Mouse (Mus musculus): Measurements from ENCODE around the gene Tceanc. TPM values are rescaled to one million over a fixed set of nuclear protein-coding genes. Genes with fewer than 3 reads are reported as not detected.
"Not testable (repeated sequence)": the region's sequence is repeated elsewhere in the genome, so short reads cannot be mapped to it uniquely, and the experiment has no call there.

Tceanc gene
- 6.0 to 12.6 TPM (median 7.4 TPM) in 3 replicates for total RNA-seq (2017)

DNA sequence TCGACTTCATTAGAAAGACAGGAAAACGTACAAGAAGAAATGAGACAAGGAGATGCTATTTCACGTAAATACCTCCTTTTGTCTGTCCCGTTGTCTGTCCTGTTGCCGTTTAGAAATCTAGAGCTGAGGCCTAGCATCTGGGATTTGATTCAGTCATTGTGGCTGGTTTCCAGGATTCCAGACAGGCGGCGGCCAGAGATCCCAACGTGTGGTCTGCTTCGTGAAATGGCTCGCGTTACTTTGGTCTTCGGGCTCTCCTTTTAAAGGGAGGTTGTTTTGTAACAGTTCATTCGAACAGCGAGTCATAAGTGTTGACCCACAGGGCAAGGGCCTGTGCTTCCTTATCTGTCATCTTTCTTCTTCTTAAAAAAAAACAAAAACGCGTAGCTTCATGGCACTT is at the start of gene Tceanc:
Gene Tceanc (minus strand): TSS at position 223 of the 400 bp plus-strand sequence.
- ATAC-seq (replicated peaks; ENCODE audit: insufficient number of reproducible peaks, low FRiP score, low TSS enrichment, poor library complexity, severe bottlenecking): no peak

DNA sequence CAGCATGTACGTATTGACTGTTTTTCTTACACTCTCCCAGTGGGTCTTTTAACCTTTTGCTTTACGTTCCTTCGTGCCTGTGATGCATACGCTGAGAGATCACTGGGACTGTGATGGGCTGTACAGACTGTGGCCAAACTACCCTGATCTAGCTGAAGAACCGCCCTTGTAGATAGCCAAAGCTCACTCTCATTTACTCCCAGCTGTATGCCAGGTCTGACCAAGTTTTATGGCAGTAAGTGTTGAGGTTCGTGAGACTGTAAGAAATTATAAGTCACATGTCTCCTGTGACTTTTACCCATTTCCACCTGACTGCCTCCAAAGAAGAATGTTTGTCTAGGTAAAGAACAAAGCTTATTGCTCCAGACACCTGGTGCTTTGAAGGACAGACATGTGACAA is 47.6 kb upstream of the Tceanc start:
- no peak for ATAC-seq (replicated peaks; ENCODE audit: insufficient number of reproducible peaks, low FRiP score, low TSS enrichment, poor library complexity, severe bottlenecking)

- ATAC-seq (replicated peaks; ENCODE audit: insufficient number of reproducible peaks, low FRiP score, low TSS enrichment, poor library complexity, severe bottlenecking): no peak
These were observed 47.0 kb upstream of the Tceanc start for GRCm38 (mm10) chrX:166565401-166565800.

DNA sequence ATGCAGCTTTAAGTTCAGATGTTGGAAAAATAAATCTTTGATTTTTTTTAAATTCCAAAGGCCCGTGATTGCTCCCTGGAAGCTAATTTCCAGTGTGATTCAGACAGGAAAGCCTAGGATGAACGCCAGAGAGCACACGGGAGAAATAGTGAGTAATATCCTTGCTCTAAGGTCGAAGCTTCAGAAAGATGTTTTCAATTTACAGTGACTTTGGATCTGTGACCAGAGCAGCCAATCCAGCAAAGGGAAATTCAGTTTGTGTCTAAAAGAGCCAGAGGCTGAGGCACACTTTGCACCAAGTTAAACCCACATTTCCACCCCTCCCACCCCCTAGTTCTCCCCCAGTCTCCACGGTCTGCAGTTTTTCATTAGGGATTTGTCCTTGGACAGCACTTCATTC is 46.5 kb upstream of the Tceanc start:
- no peak for ATAC-seq (replicated peaks; ENCODE audit: insufficient number of reproducible peaks, low FRiP score, low TSS enrichment, poor library complexity, severe bottlenecking)

DNA sequence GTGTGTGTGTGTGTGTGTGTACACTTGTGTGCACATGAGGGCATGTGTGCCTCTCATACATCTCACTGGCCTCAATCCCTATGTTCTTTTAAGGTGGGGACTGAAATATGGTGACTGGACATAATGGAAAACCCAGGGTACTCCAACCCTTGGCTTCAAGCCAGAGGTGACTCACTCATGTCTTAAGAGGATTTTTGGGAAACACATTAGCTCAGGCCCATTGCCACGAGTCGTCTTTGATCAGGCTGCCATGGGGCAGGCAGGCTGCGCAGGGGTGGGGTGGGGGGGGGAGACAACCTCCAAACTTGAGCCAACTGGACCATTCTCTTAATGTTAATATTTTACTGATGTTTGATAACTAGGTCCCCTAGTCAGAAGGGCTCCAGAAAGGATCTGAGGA is 41.0 kb upstream of the Tceanc start:
- ATAC-seq (replicated peaks; ENCODE audit: insufficient number of reproducible peaks, low FRiP score, low TSS enrichment, poor library complexity, severe bottlenecking): no peak

- no peak for ATAC-seq (replicated peaks; ENCODE audit: insufficient number of reproducible peaks, low FRiP score, low TSS enrichment, poor library complexity, severe bottlenecking)
These were observed 34.0 kb upstream of the Tceanc start for GRCm38 (mm10) chrX:166552355-166552754.

GRCm38 (mm10) chrX:166546495-166546894 is 28.1 kb upstream of the Tceanc start:
- ATAC-seq (replicated peaks; ENCODE audit: insufficient number of reproducible peaks, low FRiP score, low TSS enrichment, poor library complexity, severe bottlenecking): no peak

DNA sequence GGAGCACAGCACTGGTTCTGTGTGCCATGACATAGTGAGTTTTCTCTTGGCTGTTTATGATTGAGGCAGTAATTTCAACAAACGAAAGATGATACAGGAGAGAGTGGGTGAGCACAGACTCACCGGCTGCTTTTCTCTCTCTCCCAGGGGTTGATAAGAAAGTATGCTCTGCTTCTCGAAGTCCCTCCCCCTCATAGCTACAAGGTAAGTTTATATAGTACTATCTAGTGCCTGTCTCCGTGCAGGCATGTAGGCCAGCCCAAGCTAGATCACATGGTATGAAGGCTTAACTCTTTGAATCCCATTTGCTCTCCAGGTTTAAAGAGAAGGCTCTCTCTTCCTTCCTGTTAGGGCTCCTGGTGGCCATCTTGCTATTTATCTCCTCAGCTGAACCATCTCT is 16.8 kb upstream of the Tceanc start:
- no peak for ATAC-seq (replicated peaks; ENCODE audit: insufficient number of reproducible peaks, low FRiP score, low TSS enrichment, poor library complexity, severe bottlenecking)

DNA sequence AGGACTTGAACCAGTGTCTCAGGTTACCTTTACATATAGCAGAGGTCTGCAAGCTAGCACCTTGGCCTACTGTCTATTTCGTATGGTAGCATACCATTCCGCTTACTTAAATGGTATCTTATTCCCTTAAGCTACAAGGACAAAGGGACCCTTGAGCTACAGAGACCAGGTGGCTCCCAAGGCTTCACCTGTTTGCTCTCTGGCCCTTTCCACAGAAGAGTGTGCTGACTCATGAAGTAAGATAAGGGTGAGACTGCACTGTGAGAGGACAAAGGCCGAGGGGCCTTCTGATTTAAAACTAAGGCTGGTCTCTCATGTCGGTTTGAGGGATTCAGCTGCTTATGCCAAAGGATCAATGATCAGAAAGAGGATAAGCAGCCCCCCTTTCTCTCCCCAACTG is 15.1 kb upstream of the Tceanc start:
- ATAC-seq (replicated peaks; ENCODE audit: insufficient number of reproducible peaks, low FRiP score, low TSS enrichment, poor library complexity, severe bottlenecking): no peak

- no peak for ATAC-seq (replicated peaks; ENCODE audit: insufficient number of reproducible peaks, low FRiP score, low TSS enrichment, poor library complexity, severe bottlenecking)
These were observed 13.3 kb upstream of the Tceanc start for GRCm38 (mm10) chrX:166531671-166532070.

DNA sequence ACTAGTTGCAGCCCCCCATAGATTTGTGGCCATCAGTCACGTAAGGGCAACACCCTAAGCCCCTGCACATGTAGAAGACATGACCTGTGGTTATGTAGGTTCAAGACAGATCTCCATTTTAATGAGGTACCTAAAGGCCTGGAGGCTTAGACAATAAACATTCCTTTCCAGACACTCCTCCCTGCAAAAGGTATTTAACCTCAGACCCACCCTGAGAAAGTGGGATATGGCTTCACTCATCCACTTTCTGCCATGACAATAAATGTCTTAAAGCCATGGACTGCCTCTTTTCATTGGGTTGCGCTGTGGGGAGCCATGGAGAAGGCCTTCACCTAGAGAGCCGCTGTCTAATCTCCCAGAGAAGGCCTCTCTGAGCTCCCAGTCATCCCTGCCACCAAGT is 9.8 kb upstream of the Tceanc start:
- no peak for ATAC-seq (replicated peaks; ENCODE audit: insufficient number of reproducible peaks, low FRiP score, low TSS enrichment, poor library complexity, severe bottlenecking)

DNA sequence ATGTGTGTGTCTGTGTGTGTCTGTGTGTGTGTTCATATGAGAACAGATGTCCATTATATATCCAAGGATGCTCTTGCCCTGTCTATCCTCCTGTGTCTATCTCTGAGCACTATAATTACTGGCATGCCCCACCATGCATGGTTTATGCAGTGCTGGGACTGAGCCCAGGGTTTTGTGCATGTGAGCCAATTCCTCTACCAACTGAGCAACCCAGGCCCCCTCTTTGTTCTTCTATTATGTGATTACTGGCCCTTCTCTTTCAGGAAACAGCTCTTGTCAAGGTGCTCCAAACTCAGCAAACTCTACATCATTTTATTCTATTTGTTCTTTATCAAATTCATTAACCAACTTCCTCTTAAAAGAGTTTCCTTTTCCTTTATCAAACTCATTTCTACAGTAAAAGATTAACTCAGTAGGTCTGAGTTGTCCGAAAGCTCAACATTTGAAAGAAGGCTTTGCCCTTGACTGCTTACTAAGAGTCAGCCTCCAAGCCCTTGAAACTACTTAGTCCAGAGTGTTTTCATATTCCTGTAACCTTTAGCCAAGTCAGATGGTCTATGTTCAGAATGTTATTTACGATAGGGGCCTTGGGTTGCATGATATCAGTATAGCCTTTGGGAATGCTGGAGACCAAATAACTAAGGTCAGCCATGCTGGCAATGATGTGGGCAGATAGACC is 7.4 kb upstream of the Tceanc start:
- ATAC-seq (replicated peaks; ENCODE audit: insufficient number of reproducible peaks, low FRiP score, low TSS enrichment, poor library complexity, severe bottlenecking): no peak

DNA sequence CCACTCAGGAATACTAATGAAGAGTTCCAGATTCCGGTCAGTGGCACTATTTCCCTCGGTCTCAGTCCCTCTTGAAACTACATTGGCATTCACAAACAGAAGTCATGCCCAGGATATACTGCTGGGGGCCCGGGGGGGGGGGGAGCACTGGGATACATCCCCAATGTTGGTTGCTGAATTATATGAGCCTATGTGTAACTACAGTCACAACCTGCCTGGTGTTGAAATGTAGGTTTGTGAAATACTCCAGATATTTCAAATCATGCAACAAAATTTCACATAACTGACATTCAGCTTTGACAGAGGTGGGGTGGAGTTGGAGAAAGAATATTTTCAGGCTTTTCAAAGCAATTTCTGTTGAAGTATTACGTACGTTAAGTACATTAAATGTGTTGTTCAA is 2.4 kb upstream of the Tceanc start:
- ATAC-seq (replicated peaks; ENCODE audit: insufficient number of reproducible peaks, low FRiP score, low TSS enrichment, poor library complexity, severe bottlenecking): no peak

DNA sequence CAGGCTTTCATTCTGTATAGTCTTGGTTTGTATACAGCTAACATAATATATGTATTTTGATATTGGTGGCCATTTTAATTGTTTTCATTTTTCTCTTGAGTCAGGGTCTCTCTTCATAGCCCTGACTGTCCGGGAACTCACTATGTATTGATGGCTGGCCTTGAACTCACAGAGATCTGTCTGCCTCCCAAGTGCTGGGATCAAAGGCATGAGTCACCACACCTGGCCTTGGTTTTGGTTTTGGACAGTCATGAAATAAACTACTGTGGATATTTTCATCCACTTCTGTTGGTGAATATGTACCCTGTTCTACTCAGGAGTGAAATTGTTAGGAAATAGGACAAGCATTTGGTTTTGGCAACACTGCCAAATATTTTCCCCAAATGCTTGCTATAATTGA is 1.7 kb downstream of the Tceanc start:
- ATAC-seq (replicated peaks; ENCODE audit: insufficient number of reproducible peaks, low FRiP score, low TSS enrichment, poor library complexity, severe bottlenecking): no peak

DNA sequence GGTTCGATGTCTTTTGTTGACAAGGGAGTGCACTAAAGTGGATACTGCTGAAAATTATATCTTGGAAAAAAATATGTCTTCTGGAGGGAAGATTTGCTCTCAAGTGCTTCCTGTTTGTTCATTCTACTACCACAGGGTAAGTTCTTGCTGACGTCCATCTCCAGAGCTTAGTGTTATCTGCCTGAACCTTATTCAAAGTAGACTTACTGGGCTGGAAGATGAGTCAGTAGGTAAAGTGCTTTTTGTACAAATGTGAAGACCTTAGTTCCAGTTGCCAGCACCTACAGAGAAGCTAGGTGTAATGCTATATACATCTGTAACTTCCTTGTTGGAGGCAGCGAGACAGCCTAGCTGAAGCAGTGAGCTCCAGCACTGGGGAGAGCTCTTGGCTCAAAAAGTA is 2.4 kb downstream of the Tceanc start:
- no peak for ATAC-seq (replicated peaks; ENCODE audit: insufficient number of reproducible peaks, low FRiP score, low TSS enrichment, poor library complexity, severe bottlenecking)

DNA sequence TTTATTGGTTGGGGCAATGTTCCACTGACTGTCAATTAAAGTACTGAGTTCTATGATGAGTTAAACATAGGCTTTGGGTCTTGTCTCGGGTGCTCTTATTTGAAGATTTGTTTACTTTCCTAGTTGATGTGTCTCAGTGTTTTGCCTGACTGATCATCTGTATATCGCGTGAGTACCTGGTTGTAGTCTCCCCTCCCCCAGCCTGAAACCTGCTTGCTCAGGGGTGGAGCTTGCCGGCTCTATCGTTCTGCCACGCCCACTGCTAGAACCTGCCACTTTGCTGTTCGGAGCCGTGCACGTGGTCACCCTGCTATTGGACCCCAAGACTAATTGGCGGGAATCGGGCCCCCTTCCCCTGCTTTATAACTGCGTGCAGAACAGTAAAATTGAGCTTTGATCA is 4.3 kb downstream of the Tceanc start:
- not testable (repeated sequence) for ATAC-seq (replicated peaks; ENCODE audit: insufficient number of reproducible peaks, low FRiP score, low TSS enrichment, poor library complexity, severe bottlenecking)

DNA sequence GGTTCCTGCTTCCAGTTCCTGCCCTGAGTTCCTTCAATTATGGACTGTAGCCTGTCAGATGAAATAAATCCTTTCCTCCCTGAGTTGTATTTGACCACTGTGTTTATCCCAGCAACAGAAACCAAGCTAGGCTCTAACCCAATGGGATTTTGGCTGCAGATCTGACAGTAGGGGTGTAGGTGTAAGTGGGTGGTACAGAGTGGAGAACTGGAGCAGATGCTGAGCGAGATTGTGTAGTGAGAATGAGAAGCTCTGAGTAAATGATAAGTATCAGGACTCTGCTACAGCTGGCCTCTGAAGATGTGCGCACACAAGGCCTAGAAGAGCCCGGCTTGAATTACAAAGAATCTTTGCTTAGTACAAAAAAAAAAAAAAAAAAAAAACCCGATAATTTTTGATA is 6.3 kb downstream of the Tceanc start:
- no peak for ATAC-seq (replicated peaks; ENCODE audit: insufficient number of reproducible peaks, low FRiP score, low TSS enrichment, poor library complexity, severe bottlenecking)

DNA sequence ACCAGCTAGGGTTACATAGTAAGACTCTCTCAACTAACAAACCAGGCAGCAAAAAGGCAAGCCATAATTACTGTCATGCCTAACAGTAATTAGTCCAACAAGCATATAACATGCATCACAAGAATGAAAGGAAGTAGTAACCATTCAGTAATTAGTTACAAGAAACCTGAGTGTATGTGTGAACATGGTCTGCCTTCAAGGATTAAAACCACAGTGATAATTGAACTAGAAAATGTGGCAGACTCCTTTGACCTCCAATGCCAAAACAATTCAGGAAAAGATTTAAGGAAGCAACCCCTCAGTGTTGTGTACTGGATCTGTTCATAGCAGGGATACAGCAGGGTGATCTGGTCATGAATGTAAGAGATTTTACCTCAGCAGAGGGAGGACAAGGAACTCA is 7.3 kb downstream of the Tceanc start:
- no peak for ATAC-seq (replicated peaks; ENCODE audit: insufficient number of reproducible peaks, low FRiP score, low TSS enrichment, poor library complexity, severe bottlenecking)

DNA sequence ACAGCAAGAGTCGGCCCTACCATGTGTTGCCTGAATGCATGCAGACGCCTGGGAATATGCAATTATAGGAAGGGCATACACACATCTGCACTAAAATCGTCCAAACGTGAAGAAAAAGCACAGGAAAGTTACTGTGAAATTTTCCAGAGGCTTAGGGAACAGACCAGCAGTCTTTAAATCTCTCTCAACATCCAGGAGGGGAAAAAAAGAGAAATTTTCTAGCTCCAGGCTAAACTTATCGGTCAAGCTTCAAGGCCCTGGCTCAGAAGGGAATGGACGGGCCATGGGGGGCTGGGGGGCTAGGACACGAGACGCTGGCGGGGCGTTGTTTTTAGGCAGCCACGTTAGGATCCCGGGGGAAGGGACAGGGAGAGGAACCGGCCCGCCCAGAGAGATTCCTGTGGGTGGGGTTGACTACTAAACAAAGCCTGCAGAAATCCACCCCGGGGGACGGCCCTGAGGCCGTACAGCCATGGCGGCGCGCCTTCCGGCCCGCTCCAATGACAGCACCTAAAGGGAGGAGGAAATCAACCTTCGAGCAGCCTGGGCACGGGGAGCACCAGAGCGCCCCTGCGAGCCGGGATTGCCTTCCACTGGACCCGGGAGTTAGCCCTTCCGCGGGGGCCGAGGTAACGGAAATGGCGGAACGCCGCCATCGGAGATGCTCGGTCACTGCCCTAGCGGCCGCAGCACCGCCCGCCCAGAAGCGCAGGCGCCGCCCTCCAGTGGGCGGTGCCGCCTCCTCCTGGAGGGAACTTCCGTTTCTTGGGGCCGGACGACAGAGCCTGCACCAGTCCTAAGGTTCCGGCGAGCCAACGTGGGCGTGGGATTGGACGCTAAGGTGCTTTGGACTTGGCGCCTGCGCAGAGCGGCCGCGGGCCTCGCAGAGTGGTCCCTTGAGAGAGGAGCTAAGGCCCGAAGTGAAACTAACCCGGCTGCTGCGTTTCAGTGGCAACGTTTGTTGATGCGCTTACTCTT is 8.3 kb downstream of the Tceanc start:
- ATAC-seq (replicated peaks; ENCODE audit: insufficient number of reproducible peaks, low FRiP score, low TSS enrichment, poor library complexity, severe bottlenecking): peak; percentile 97

GRCm38 (mm10) chrX:166504421-166504820 is 13.9 kb downstream of the Tceanc start:
- ATAC-seq (replicated peaks; ENCODE audit: insufficient number of reproducible peaks, low FRiP score, low TSS enrichment, poor library complexity, severe bottlenecking): no peak

All from monocyte, adult 5-6 weeks (primary cell).